Comparison of ENCODE assay signal across 19 mouse cellular contexts in genomic region chr2:135862489-135863390, GRCm38 (mm10).
A peak's percentile ranks its signal among the peaks of the same experiment; 100 is the strongest.
DNase-seq lines count a peak whose midpoint lies in the region; ATAC-seq and TF ChIP-seq lines count a peak whose summit lies in the region.
"Had no signal": no experiment of that assay in that cellular context is flagged by ENCODE, and none has a peak within 500 bp of the region (broad histone marks: within the 10 kb centered on the region; RNA-seq: fewer than 3 reads in every experiment).

No protein-coding gene starts in this region.

- ATAC-seq in liver, embryonic 16.5 days (ENCODE audit: low read depth), result peak; percentile 37; the same call in 1 of the 2 replicates
- ATAC-seq in hindbrain, embryonic 14.5 days (ENCODE audit: low FRiP score), result no peak
- no peak for ATAC-seq in hindbrain, postnatal 0 days
- ATAC-seq: forebrain, postnatal 0 days had no signal

- H3K4me3 ChIP-seq in gastrocnemius, adult 2 months, result no peak overlapping the region
- no peak overlapping the region for H3K4me3 ChIP-seq in layer of hippocampus, adult 2 months
- no peak overlapping the region for H3K4me3 ChIP-seq in liver, embryonic 16.5 days (ENCODE audit: low read depth, low read length)
- H3K4me3 ChIP-seq in hindbrain, embryonic 14.5 days (replicated peaks; ENCODE audit: low read length), result no peak overlapping the region
- H3K4me3 ChIP-seq in hindbrain, postnatal 0 days (ENCODE audit: low read length), result no peak overlapping the region
- H3K4me3 ChIP-seq: embryonic facial prominence, embryonic 12.5 days; hindbrain, embryonic 13.5 days; midbrain, embryonic 10.5 days; stomach, embryonic 15.5 days had no signal

- no peaks in the 10 kb centered on the region for H3K9me3 ChIP-seq in liver, embryonic 16.5 days (replicated peaks; ENCODE audit: control insufficient read depth, low read length)
- H3K9me3 ChIP-seq in hindbrain, embryonic 14.5 days (ENCODE audit: control insufficient read depth, low read length), result no peaks in the 10 kb centered on the region
- no peaks in the 10 kb centered on the region for H3K9me3 ChIP-seq in hindbrain, postnatal 0 days (ENCODE audit: low read length)
- H3K9me3 ChIP-seq: embryonic facial prominence, embryonic 12.5 days; hindbrain, embryonic 13.5 days; midbrain, embryonic 10.5 days; stomach, embryonic 15.5 days had no signal

- no peak overlapping the region for H3K9ac ChIP-seq in liver, embryonic 16.5 days (ENCODE audit: low read depth, low read length)
- no peak overlapping the region for H3K9ac ChIP-seq in hindbrain, embryonic 14.5 days
- H3K9ac ChIP-seq in hindbrain, postnatal 0 days (replicated peaks; ENCODE audit: low read length), result no peak overlapping the region
- H3K9ac ChIP-seq: embryonic facial prominence, embryonic 12.5 days; forebrain, postnatal 0 days; hindbrain, embryonic 13.5 days; stomach, embryonic 15.5 days had no signal

- H3K27ac ChIP-seq in gastrocnemius, adult 2 months, result peak overlapping the region; percentile 31; the same call in 1 of the 2 replicates
- H3K27ac ChIP-seq in layer of hippocampus, adult 2 months, result peak overlapping the region; percentile 24; the same call in 1 of the 2 replicates
- no peak overlapping the region for H3K27ac ChIP-seq in liver, embryonic 16.5 days (ENCODE audit: low read length)
- no peak overlapping the region for H3K27ac ChIP-seq in hindbrain, embryonic 14.5 days
- no peak overlapping the region for H3K27ac ChIP-seq in hindbrain, postnatal 0 days
- H3K27ac ChIP-seq: embryonic facial prominence, embryonic 12.5 days; hindbrain, embryonic 13.5 days; midbrain, embryonic 10.5 days; stomach, embryonic 15.5 days had no signal

- H3K4me1 ChIP-seq in liver, embryonic 16.5 days (ENCODE audit: control insufficient read depth, low read depth, low read length), result no peaks in the 10 kb centered on the region
- H3K4me1 ChIP-seq in hindbrain, embryonic 14.5 days (replicated peaks; ENCODE audit: control insufficient read depth, insufficient read depth, low read length), result no peaks in the 10 kb centered on the region
- H3K4me1 ChIP-seq in hindbrain, postnatal 0 days (ENCODE audit: insufficient read depth, low read length), result no peaks in the 10 kb centered on the region
- H3K4me1 ChIP-seq: stomach, embryonic 15.5 days had no signal

- intact Hi-C loops in gastrocnemius, adult 2 months (cut with DNase I), result no loop called here
- intact Hi-C loops in gastrocnemius, postnatal 36 days (cut with DNase I), result loop anchor here (10.0 kb wide), 1 partner anchor 1268 kb away; no protein-coding TSS in a partner anchor

- DNase-seq in gastrocnemius, adult 2 months, result no peak
- DNase-seq in gastrocnemius, postnatal 36 days, result no peak
- DNase-seq in layer of hippocampus, adult 2 months (ENCODE audit: low spot score in 2 of 2), result no peak
- no peak for DNase-seq in layer of hippocampus, postnatal 14 days (ENCODE audit: low spot score in 2 of 2)
- DNase-seq in c-Kit-positive CD71-positive TER-119-negative erythroid progenitor cells, embryonic 14.5 days (ENCODE audit: low read depth), result peak; percentile 7
- DNase-seq in hindbrain, embryonic 14.5 days (ENCODE audit: low spot score), result no peak
- no peak for DNase-seq in hindbrain, postnatal 0 days (ENCODE audit: low spot score)
- DNase-seq: cerebellum, adult 11 months; kidney, postnatal 25 days; lung, postnatal 14 days; right cerebral cortex, postnatal 14 days; thymus, adult 2 months had no signal

- H3K27me3 ChIP-seq in liver, embryonic 16.5 days (ENCODE audit: control insufficient read depth, insufficient read depth, low read depth, low read length), result no peaks in the 10 kb centered on the region
- H3K27me3 ChIP-seq in hindbrain, embryonic 14.5 days (ENCODE audit: control insufficient read depth, insufficient read depth, low read length), result no peaks in the 10 kb centered on the region
- no peaks in the 10 kb centered on the region for H3K27me3 ChIP-seq in hindbrain, postnatal 0 days (ENCODE audit: insufficient read depth, low read length)
- H3K27me3 ChIP-seq: embryonic facial prominence, embryonic 12.5 days; hindbrain, embryonic 13.5 days; Patski; stomach, embryonic 15.5 days had no signal

- no peak for TF ChIP-seq CTCF in gastrocnemius, adult 2 months (IDR thresholded peaks at IDR 0.05)
- TF ChIP-seq CTCF in layer of hippocampus, adult 2 months (conservative IDR thresholded peaks at IDR 0.05), result no peak
- no peak for TF ChIP-seq CTCF in hindbrain, postnatal 0 days (IDR thresholded peaks at IDR 0.05; ENCODE audit: low read depth)

- H3K36me3 ChIP-seq in liver, embryonic 16.5 days (ENCODE audit: control insufficient read depth, insufficient read depth), result no peaks in the 10 kb centered on the region
- H3K36me3 ChIP-seq in hindbrain, embryonic 14.5 days (replicated peaks; ENCODE audit: control insufficient read depth, insufficient read depth), result no peaks in the 10 kb centered on the region
- H3K36me3 ChIP-seq in hindbrain, postnatal 0 days (ENCODE audit: insufficient read depth, low read length), result no peaks in the 10 kb centered on the region
- H3K36me3 ChIP-seq: embryonic facial prominence, embryonic 12.5 days; hindbrain, embryonic 13.5 days; midbrain, embryonic 10.5 days; stomach, embryonic 15.5 days had no signal

- 27% methylated on average over 5 of the region's 5 CpGs for WGBS in liver, embryonic 16.5 days (ENCODE audit: insufficient replicate concordance)
- 85% methylated on average over 5 of the region's 5 CpGs for WGBS in hindbrain, embryonic 14.5 days
- 68% methylated on average over 5 of the region's 5 CpGs for WGBS in hindbrain, postnatal 0 days

- no peak overlapping the region for H3K4me2 ChIP-seq in liver, embryonic 16.5 days (ENCODE audit: low read depth, low read length)
- H3K4me2 ChIP-seq in hindbrain, embryonic 14.5 days (replicated peaks), result no peak overlapping the region
- H3K4me2 ChIP-seq in hindbrain, postnatal 0 days (ENCODE audit: low read depth, low read length), result no peak overlapping the region
- H3K4me2 ChIP-seq: embryonic facial prominence, embryonic 12.5 days; hindbrain, embryonic 13.5 days; stomach, embryonic 15.5 days had no signal

Comparison
In these comparisons a context has a peak if more than half of its experiments do, and no peak if none do; other contexts are left out.
1. H3K27ac ChIP-seq: peak in gastrocnemius, adult 2 months (single experiment) and layer of hippocampus, adult 2 months (single experiment); none in liver, embryonic 16.5 days (single experiment), hindbrain, embryonic 14.5 days (single experiment) and hindbrain, postnatal 0 days (single experiment).